Mouse (Mus musculus): ENCODE results near the gene Ankmy1. TPM values are rescaled to one million over a fixed set of nuclear protein-coding genes. Genes with fewer than 3 reads are reported as not detected.
A peak's percentile ranks its signal among the peaks of the same experiment; 100 is the strongest.

The Ankmy1 gene
- total RNA-seq (2021): not detected

- no peak for DNase-seq (ENCODE audit: low spot score)
Observed at GRCm38 (mm10) chr1:92902786-92903185, at the start of gene Ankmy1. Gene Ankmy1, minus strand, starts transcription at chr1:92902906.

GRCm38 (mm10) chr1:92950607-92951006, 47.9 kb upstream of the Ankmy1 start, which contains the start of gene Gpr35:
Gene Gpr35, plus strand, starts transcription at chr1:92950865.
- intact Hi-C loops (cut with DNase I): no loop called here
- DNase-seq (ENCODE audit: low spot score): no peak

More at GRCm38 (mm10) chr1:92902786-92903185, at the start of gene Ankmy1:
- intact Hi-C loops (cut with DNase I): loop anchor here (5.0 kb wide), 1 partner anchor 210 kb away; no protein-coding TSS in a partner anchor

GRCm38 (mm10) chr1:92949426-92949825, 46.7 kb upstream of the Ankmy1 start:
- no peak for DNase-seq (ENCODE audit: low spot score)
- intact Hi-C loops (cut with DNase I): no loop called here

GRCm38 (mm10) chr1:92947966-92948365, 45.3 kb upstream of the Ankmy1 start:
- intact Hi-C loops (cut with DNase I): no loop called here

GRCm38 (mm10) chr1:92943219-92943989, 40.7 kb upstream of the Ankmy1 start:
- DNase-seq (ENCODE audit: low spot score): no peak
- intact Hi-C loops (cut with DNase I): no loop called here

More at GRCm38 (mm10) chr1:92947966-92948365, 45.3 kb upstream of the Ankmy1 start:
- no peak for DNase-seq (ENCODE audit: low spot score)

GRCm38 (mm10) chr1:92939746-92940145, 37.0 kb upstream of the Ankmy1 start:
- intact Hi-C loops (cut with DNase I): loop anchor here (10.0 kb wide), 1 partner anchor 405 kb away; the partner anchor contains the start of genes Pask and Ppp1r7
- no peak for DNase-seq (ENCODE audit: low spot score)

GRCm38 (mm10) chr1:92937797-92938196, 35.1 kb upstream of the Ankmy1 start:
- intact Hi-C loops (cut with DNase I): loop anchor here (10.0 kb wide), 1 partner anchor 407 kb away; the partner anchor contains the start of genes Pask and Ppp1r7
- DNase-seq (ENCODE audit: low spot score): no peak

- DNase-seq (ENCODE audit: low spot score): no peak
- intact Hi-C loops (cut with DNase I): loop anchor here (10.0 kb wide), 1 partner anchor 408 kb away; the partner anchor contains the start of genes Pask and Ppp1r7
Observed at GRCm38 (mm10) chr1:92936467-92936866, 33.8 kb upstream of the Ankmy1 start.

- DNase-seq (ENCODE audit: low spot score): no peak
- intact Hi-C loops (cut with DNase I): loop anchor here (10.0 kb wide), 1 partner anchor 409 kb away; the partner anchor contains the start of genes Pask and Ppp1r7
Observed at GRCm38 (mm10) chr1:92935977-92936376, 33.3 kb upstream of the Ankmy1 start.

- no peak for DNase-seq (ENCODE audit: low spot score)
- intact Hi-C loops (cut with DNase I): loop anchor here (10.0 kb wide), 1 partner anchor 409 kb away; the partner anchor contains the start of genes Pask and Ppp1r7
Observed at GRCm38 (mm10) chr1:92935054-92935962, 32.6 kb upstream of the Ankmy1 start.

GRCm38 (mm10) chr1:92934182-92934827, 31.6 kb upstream of the Ankmy1 start, which contains the start of gene Capn10:
Gene Capn10, plus strand, starts transcription at chr1:92934376.
- intact Hi-C loops (cut with DNase I): loop anchor here (10.0 kb wide), 1 partner anchor 410 kb away; the partner anchor contains the start of genes Pask and Ppp1r7
- DNase-seq (ENCODE audit: low spot score): peak; percentile 91

GRCm38 (mm10) chr1:92933611-92934010, 30.9 kb upstream of the Ankmy1 start:
- no peak for DNase-seq (ENCODE audit: low spot score)
- intact Hi-C loops (cut with DNase I): loop anchor here (2.0 to 10.0 kb wide), 2 partner anchors 23 to 411 kb away; partner anchors contain the start of genes Pask, Ppp1r7 and Rnpepl1

GRCm38 (mm10) chr1:92930171-92930706, 27.5 kb upstream of the Ankmy1 start:
- DNase-seq (ENCODE audit: low spot score): no peak
- intact Hi-C loops (cut with DNase I): loop anchor here (10.0 kb wide), 1 partner anchor 415 kb away; the partner anchor contains the start of genes Pask and Ppp1r7

GRCm38 (mm10) chr1:92921496-92921895, 18.8 kb upstream of the Ankmy1 start:
- intact Hi-C loops (cut with DNase I): no loop called here
- DNase-seq (ENCODE audit: low spot score): no peak

GRCm38 (mm10) chr1:92920474-92921200, 17.9 kb upstream of the Ankmy1 start:
- intact Hi-C loops (cut with DNase I): no loop called here
- no peak for DNase-seq (ENCODE audit: low spot score)

GRCm38 (mm10) chr1:92919775-92920174, 17.1 kb upstream of the Ankmy1 start:
- intact Hi-C loops (cut with DNase I): no loop called here
- DNase-seq (ENCODE audit: low spot score): no peak

GRCm38 (mm10) chr1:92919151-92919550, 16.4 kb upstream of the Ankmy1 start:
- no peak for DNase-seq (ENCODE audit: low spot score)
- intact Hi-C loops (cut with DNase I): no loop called here

GRCm38 (mm10) chr1:92916725-92917124, 14.0 kb upstream of the Ankmy1 start:
- intact Hi-C loops (cut with DNase I): no loop called here
- no peak for DNase-seq (ENCODE audit: low spot score)
